Mouse (Mus musculus) granulocyte monocyte progenitor cell, adult 5-6 weeks (primary cell): ENCODE measurements around the gene Cntd1. TPM values are rescaled to one million over a fixed set of nuclear protein-coding genes. Genes with fewer than 3 reads are reported as not detected.

Experiments
- ATAC-seq: replicated peaks from 2 replicates; pipeline ENCODE4 v1.8.0; 2016; ENCODE audit warnings: mild to moderate bottlenecking, moderate TSS enrichment, inconsistent platforms; ENCODE audit not compliant: poor library complexity, severe bottlenecking
- total RNA-seq, 2 experiments: library from RNA; stranded (forward) in 1 of 2; stranded (reverse) in 1 of 2; fragments of 200-712, 200-1000 nt in 1 of 2; fragments of >200 nt in 1 of 2; fragmentation: Nextera tagmentation in 1 of 2; gene quantifications; 2 replicates each; pipeline ENCODE4 v1.2.3; 2014 to 2017

The Cntd1 gene
- total RNA-seq (2014; fragmentation: Nextera tagmentation) (not detected in 2 replicates), total RNA-seq (2017) (0.72 and 3.3 TPM in 2 replicates)

DNA sequence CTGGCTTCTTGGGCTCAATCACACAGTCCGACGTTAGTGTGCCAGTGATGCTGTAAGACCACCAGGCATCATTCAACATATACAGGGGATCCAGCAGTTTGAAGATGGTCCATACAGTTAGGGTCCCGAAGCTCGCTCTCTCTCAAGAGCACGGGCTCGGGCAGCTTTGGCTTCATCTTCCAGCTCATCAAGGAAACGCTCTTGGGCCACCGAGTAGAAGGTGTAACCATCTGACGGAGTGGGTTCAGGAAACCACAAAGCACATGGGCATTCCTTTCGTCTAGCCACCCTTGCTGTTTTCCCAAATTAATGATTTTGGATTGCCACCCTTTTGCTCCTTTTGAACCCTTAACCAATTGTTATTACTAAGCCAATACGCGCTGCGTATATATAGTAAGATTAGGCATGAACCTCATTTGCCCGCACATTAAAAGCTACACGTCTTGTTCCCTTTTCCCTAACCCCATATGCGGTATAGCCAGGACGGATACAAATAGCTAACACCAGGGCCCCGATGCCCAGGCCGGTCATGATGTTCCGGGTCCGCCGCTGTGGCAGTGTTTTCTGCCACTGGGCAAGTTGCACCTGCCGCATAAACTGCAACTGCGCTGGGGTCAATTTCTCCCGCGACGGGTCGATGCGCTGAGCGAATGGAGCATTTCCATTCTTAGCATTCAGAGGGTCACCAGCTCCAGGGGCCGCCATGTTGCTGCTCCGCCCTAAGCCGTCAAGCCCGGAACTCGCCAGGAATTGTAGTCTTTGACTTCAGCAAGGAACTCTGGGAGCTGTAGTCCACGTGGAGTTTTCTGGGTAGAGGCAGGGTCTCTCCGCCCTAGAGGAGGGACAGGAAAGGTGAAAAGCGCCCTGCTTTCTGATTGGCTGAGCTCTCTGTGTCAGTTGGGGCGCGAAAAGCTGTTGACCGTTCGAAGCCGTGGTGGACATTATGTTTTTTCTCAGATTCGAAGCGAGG lies at the start of gene Cntd1, which contains the start of gene Coa3:
Gene Cntd1, plus strand, starts transcription at position 790 of the 970 bp plus-strand sequence.
Gene Coa3, minus strand, starts transcription at position 892 of the 970 bp plus-strand sequence.
- ATAC-seq, result peak; percentile 92

DNA sequence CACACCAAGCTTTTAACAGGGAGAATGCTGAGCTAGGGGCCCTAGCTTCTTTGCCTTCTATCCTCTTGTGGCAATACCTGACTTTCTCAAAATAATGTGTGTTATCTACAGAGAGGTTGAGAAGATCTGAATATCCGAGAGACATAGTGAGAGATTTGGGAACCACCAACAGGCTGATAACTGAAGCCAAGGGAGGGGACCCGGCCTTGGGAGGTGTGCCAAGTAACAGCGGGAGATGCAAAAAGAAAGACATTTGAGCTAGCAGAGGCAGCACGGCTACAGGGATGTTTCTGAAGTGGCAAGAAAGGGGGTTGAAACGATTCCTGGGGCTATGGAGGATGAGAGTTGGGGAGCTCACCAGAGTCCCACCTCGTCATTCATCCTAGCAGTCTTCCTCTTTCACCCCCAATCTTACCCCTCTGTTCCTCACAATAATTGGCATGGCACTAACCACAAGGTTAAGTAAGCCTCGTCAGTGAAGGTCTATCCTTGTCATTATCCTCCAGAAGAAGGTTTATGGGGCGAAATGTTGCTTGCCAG lies 49.4 kb upstream of the Cntd1 start:
- peak; percentile 36 for ATAC-seq

- no peak for ATAC-seq
These were observed 48.7 kb upstream of the Cntd1 start for GRCm38 (mm10) chr11:101230061-101230511.

- no peak for ATAC-seq
These were observed 48.3 kb upstream of the Cntd1 start for GRCm38 (mm10) chr11:101230526-101230925.

DNA sequence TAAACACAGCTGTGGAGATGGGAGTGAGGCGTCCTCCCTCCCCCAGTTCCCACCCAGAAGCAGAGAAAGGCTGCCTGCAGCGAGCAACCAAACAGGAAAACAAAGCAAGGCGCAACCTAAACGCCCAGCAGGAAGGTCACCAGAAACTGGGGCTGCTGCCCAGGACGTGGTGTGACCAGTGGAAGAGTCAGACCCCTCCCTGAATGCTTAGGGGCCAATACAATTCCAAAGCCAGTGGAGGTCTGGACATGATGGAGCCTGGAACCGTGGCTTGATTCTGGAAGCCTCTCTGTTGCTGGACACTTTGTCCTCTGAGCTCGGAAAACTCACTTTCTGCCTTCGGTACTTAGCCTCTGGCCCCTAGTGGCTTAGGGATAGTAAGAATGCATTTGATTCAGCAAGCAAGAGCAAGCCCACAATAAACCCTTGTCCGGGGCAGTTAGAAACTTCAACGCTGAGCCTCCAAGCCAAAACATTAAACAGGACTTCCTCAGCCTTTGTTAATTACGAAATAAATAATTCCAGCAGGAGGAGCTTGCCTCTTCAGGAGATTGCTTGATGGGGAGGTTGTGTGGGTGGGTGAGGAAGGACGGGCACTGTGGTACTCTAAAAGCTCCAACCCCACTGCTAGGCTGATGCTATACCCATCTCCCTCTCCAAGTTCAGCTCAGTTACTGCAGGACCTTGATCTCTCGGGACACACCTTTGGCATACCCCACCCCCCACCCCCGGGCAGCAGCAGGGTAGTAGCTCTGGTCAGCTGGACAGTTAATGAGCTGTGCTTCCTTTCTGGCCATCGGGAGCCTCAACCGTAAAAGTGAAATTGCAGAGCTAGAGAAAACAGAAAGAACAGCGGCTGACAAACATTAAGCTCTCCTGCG lies 47.6 kb upstream of the Cntd1 start:
- no peak for ATAC-seq

- ATAC-seq, result peak; percentile 82
These were observed 46.6 kb upstream of the Cntd1 start for GRCm38 (mm10) chr11:101232010-101232839.

DNA sequence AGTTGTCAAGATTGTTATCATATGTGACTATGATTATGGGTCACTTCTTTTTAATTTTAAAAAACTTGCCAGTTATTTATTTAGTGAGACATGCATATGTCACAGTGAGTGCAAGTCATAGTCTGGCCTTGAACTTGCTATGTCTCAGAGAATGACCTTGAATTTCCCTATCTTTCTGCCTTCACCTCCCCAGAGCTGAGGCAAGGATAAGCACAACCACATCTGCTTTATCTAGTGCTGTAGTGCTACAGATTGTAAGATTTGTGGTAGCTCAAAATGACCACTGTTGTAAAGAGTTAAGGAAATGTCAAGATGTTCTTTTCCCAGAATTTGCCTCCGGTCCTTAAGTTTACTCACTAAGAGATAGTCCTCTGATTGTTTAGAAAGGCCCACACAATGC lies 45.6 kb upstream of the Cntd1 start:
- ATAC-seq, result no peak

GRCm38 (mm10) chr11:101234124-101234523 lies 44.7 kb upstream of the Cntd1 start:
- no peak for ATAC-seq

GRCm38 (mm10) chr11:101235429-101235828 lies 43.4 kb upstream of the Cntd1 start:
- no peak for ATAC-seq

- no peak for ATAC-seq
These were observed 42.0 kb upstream of the Cntd1 start for GRCm38 (mm10) chr11:101236782-101237181.

- no peak for ATAC-seq
These were observed 40.7 kb upstream of the Cntd1 start for GRCm38 (mm10) chr11:101238071-101238647.

DNA sequence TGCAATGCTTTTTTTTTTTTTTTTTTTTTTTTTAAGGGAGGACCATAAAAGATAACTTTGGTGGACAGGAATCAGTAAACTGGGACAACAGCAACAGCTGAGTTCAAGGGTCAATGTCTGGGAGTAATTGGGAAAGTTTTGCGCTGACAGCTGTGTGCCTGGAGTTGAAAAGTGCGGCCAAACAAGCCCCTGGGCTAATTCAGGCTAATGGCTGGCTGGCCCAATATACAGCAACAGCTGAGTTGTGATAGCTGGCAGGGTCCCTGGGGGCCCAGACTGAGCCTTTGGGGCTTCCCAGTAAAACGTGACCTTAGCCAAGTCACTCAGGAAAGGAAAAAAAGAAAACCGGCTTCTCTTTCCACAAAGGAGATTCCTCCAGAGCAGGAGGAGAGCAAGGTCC lies 33.7 kb upstream of the Cntd1 start:
- no peak for ATAC-seq

GRCm38 (mm10) chr11:101245855-101246701 lies 32.7 kb upstream of the Cntd1 start, which contains the start of gene Ramp2:
Gene Ramp2, plus strand, starts transcription at chr11:101246028.
- peak; percentile 73 for ATAC-seq

- peak; percentile 46 for ATAC-seq
These were observed 32.2 kb upstream of the Cntd1 start for GRCm38 (mm10) chr11:101246702-101247012.

DNA sequence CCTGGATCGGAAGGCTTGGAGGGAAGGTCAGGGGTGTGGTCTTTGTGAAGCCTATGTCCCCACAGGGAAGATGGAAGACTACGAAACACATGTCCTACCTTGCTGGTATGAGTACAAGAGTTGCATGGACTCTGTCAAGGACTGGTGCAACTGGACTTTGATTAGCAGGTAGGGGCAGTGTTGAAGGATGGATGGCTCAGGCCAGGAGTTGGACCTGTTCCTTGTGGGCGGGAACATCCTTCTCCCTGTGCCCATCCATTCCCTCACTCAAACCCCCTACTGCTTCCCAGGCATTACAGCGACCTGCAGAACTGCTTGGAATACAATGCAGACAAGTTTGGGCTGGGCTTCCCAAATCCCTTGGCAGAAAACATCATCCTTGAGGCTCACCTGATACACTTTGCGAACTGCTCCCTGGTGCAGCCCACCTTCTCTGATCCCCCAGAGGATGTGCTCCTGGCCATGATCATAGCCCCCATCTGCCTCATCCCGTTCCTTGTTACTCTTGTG lies 31.2 kb upstream of the Cntd1 start:
- no peak for ATAC-seq

DNA sequence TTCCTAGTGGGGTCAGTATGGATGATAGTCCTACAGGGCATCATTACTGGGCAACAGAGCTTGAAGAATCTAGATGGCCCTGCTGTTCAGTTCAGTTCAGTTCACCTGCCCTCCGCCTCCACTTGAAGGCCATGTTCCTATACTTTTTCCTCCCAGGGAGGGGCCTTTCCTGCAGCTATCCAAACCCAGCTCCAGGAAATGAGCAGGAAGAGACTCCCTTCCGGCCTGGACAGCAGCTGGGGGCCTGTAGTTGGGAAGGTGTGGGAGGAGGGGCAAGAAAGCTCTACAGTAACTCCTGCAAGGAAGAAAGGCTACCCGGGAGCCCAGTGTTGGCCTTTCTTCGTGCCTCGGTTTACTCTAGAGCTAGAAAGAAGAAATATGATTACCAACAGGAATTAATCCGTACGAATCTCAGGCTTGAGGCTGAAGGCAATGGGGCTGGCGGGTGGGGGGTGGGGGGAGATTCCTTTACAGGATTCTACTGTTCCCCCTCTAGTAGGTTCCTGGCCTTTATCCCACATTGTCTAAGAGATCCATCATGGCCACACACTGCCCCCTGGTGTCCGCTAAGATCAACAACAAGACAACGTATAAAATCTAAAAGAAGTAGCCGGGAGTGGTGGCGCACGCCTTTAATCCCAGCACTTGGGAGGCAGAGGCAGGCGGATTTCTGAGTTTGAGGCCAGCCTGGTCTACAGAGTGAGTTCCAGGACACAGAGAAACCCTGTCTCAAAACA lies 30.4 kb upstream of the Cntd1 start:
- ATAC-seq, result 0 out of 2 replicates have a peak, but pooled peaks have one; percentile 33

DNA sequence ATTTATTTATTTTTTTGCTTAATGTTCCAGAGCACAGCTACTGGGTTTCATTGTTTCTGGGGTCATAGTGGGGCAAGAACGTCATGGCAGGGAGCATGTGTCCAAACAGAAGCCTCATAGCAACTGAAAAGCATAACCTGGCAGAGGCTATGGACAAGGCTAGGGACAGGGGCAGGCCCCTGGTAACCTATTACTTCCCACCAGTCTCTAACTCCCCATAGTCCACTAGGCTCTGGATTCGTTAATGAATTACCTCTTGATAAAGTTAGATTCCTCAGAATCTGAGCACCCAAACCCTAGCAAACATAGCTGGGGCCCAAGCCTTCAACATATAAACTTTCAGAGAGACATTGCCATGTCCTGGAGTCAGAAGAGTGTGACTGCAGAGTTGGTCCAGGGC lies 27.8 kb upstream of the Cntd1 start:
- no peak for ATAC-seq
